Mouse (Mus musculus) embryo, embryonic 10 days (tissue): Measurements from ENCODE around the gene B430306N03Rik.

Experiments
- DNase-seq: peaks from one replicate; pipeline ENCODE4 v3.0.0-alpha.2; 2015; ENCODE audit warnings: low spot score

The B430306N03Rik gene

GRCm38 (mm10) chr17:48362346-48362745 is 46.4 kb downstream of the B430306N03Rik start:
- no peak for DNase-seq

DNA sequence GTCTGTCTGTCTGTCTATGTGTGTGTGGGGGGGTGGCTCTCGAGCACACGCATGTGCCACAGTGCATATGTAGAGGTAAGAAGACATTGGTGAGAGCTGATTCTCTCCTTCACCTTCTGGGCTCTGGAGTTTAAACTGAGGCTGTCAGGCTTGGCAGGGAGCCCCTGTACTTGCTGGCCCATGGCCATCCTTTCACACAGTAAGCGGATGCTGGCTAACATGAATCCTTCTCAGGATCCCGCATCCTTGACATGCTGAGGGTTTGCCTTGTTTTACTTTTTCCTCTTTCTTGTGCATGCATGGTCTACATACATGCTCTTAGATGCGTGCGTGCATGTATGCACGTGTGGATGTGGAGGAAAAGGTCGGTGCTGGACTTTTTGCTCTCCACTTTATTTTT is 47.0 kb downstream of the B430306N03Rik start:
- DNase-seq: no peak

- DNase-seq: no peak
Measured at GRCm38 (mm10) chr17:48363421-48363965, 47.6 kb downstream of the B430306N03Rik start.

GRCm38 (mm10) chr17:48365511-48366155 is 49.7 kb downstream of the B430306N03Rik start:
- no peak for DNase-seq

- no peak for DNase-seq
Measured at GRCm38 (mm10) chr17:48366806-48367205, 50.9 kb downstream of the B430306N03Rik start.

DNA sequence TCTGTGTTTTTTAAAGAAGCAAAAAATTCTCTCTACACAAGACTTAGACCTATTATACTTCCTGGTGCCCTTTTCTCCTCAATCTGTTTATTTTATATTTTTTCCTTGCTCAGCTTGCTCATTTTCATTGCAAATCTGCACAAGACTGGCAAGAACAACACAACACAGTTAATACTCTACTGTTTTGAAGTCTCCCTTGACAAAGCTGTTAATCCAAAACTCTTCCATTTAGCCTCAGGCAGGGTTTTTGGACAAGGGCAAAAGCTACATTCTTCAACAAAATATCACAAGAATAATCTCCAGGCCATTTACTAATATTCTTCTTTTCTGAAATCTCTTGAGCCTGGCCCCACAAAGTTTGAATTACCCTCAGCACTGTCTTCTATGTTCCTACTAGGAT is 55.7 kb downstream of the B430306N03Rik start:
- no peak for DNase-seq

- DNase-seq: no peak
Measured at GRCm38 (mm10) chr17:48372987-48373386, 57.0 kb downstream of the B430306N03Rik start.

GRCm38 (mm10) chr17:48376102-48376501 is 60.2 kb downstream of the B430306N03Rik start:
- no peak for DNase-seq
